Mouse (Mus musculus) intestine, postnatal 0 days (tissue): ENCODE results near the gene Ces2a. TPM values are rescaled to one million over a fixed set of nuclear protein-coding genes. Genes with fewer than 3 reads are reported as not detected.

Experiments
- ATAC-seq: fragments of 200-750 bp; cut with Nextera tagmentation; 2 replicates; pipeline ENCODE4 v1.8.0; 2017; ENCODE audit warnings: mild to moderate bottlenecking, moderate TSS enrichment, moderate library complexity
- H3K27ac ChIP-seq: fragments of 300-500 bp; sonication (generic); 2 replicates; pipeline ENCODE4 v1.5.1; 2014; ENCODE audit warnings: mild to moderate bottlenecking, low read depth, low read length, moderate library complexity
- H3K27me3 ChIP-seq: fragments of 300-500 bp; sonication (generic); replicated peaks from 2 replicates; pipeline ENCODE4 v1.6.1; 2014; ENCODE audit warnings: low read length, mixed read lengths; ENCODE audit not compliant: control insufficient read depth, insufficient read depth
- H3K36me3 ChIP-seq: fragments of 300-500 bp; sonication (generic); 2 replicates; pipeline ENCODE4 v1.6.1; 2014; ENCODE audit warnings: mild to moderate bottlenecking, moderate library complexity; ENCODE audit not compliant: control insufficient read depth, insufficient read depth
- H3K4me1 ChIP-seq: fragments of 300-500 bp; sonication (generic); replicated peaks from 2 replicates; pipeline ENCODE4 v1.6.1; 2014; ENCODE audit warnings: antibody characterized with exemption, low read length, mixed read lengths; ENCODE audit not compliant: control insufficient read depth, insufficient read depth
- H3K4me2 ChIP-seq: fragments of 300-500 bp; sonication (generic); replicated peaks from 2 replicates; pipeline ENCODE4 v1.6.1; 2014; ENCODE audit warnings: low read depth, mild to moderate bottlenecking, moderate library complexity
- H3K4me3 ChIP-seq: fragments of 300-500 bp; sonication (generic); 2 replicates; pipeline ENCODE4 v1.5.1; 2014; ENCODE audit warnings: low read depth, low read length
- H3K9ac ChIP-seq: fragments of 300-500 bp; sonication (generic); 2 replicates; pipeline ENCODE4 v1.6.1; 2014; ENCODE audit warnings: mild to moderate bottlenecking, low read depth, low read length
- H3K9me3 ChIP-seq: fragments of 300-500 bp; sonication (generic); 2 replicates; pipeline ENCODE4 v1.6.1; 2016; ENCODE audit warnings: mixed run types; ENCODE audit not compliant: control insufficient read depth
- CTCF ChIP-seq: sonication (generic); IDR thresholded peaks from 2 replicates; pipeline ENCODE4 v1.5.1; 2016; ENCODE audit warnings: low read depth, mild to moderate bottlenecking, control low read depth, antibody characterized with exemption, moderate library complexity
- WGBS: fragments of 180-500 bp; shearing (Covaris S2); extraction: QIAGEN DNeasy Blood & Tissue Kit; methylation state at CpG from one replicate; pipeline ENCODE4 v1.1.7; 2014; 5-methylcytosine and 5-hydroxymethylcytosine counted together
- microRNA-seq: library from miRNA; unstranded; fragments of <30 nt; microRNA quantifications from one replicate; pipeline ENCODE4, GENCODE M21; 2016
- polyA plus RNA-seq: library from polyadenylated mRNA; unstranded; fragments of >200 nt; fragmentation: Nextera tagmentation; extraction: Ambion mirVana; gene quantifications from 2 replicates; pipeline ENCODE4 v1.2.1, GENCODE M21; 2015

Ces2a gene
- polyA plus RNA-seq, 1 experiment from 2014 or later, result 6.1 TPM

DNA sequence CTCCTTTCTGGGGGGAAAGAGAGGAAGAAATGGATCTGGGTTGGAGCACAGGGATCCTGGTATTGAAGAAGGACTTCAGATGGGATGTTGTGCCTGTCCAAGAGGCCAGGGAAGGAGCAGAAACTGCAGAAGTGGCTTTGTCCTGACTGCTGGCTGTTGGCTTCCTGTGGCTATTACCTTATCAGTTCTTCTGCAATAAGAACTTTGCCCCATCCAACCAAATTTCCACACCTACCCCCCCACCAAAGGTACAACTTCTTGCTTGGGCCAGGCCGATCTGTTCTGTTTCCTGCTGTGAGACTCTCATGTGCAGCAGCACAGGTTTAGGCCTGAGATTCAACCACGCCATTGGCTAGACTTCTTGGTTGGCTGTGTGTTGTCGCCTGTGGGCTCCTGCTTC lies 36.6 kb downstream of the Ces2a start:
- no peaks in the 10 kb centered on the region for H3K4me1 ChIP-seq
- H3K9me3 ChIP-seq, result no peaks in the 10 kb centered on the region
- no peaks in the 10 kb centered on the region for H3K36me3 ChIP-seq
- no peak overlapping the region for H3K9ac ChIP-seq
- H3K4me3 ChIP-seq, result no peak overlapping the region
- H3K4me2 ChIP-seq, result no peak overlapping the region
- no peak for TF ChIP-seq CTCF
- no peaks in the 10 kb centered on the region for H3K27me3 ChIP-seq
- no peak overlapping the region for H3K27ac ChIP-seq
- ATAC-seq, result no peak
- WGBS, result 71% methylated on average over 3 of the region's 3 CpGs

DNA sequence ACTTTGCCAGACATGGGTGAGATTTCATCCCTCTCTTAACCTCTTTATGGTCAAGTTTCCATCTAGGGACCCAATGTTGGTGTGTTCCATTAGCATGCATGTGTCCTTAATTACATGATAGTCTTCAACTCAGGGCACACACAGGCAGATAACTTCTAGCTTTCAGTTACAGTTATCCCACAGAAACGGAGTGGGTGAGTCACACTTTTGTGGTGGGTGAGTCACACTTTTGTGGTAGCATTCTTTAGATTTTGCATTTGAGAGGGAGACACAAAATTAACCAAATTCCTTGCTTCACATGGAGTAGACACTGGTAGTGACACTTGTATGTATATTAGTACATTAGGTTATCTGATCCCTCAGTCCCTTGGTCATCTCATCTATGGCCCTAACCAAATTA lies 53.2 kb downstream of the Ces2a start:
- no peaks in the 10 kb centered on the region for H3K4me1 ChIP-seq
- H3K36me3 ChIP-seq, result no peaks in the 10 kb centered on the region
- ATAC-seq, result no peak
- WGBS, result 61% methylated on average over 1 of the region's 1 CpGs
- TF ChIP-seq CTCF, result no peak
- H3K27ac ChIP-seq, result no peak overlapping the region
- H3K4me2 ChIP-seq, result no peak overlapping the region
- no peak overlapping the region for H3K9ac ChIP-seq
- no peaks in the 10 kb centered on the region for H3K27me3 ChIP-seq
- no peak overlapping the region for H3K4me3 ChIP-seq
- no peaks in the 10 kb centered on the region for H3K9me3 ChIP-seq

DNA sequence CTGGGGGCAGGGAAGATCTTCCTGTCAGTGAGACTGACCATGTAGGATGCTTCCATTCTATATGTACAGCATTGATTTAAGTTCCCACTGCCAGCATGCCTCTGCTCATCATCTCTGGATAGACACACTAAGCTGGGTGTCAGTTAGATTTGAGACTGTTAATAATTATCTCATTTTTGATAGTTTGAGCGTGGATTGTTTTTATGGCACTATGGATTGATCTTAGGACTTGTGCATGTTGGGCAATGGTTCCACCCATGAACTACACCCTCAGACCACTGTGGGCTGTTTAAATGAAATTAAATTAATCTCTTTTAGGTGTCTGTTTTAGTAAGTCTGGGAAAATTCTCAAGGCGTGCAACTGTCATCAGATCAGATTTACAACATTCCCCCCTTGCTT lies 55.1 kb downstream of the Ces2a start:
- no peak overlapping the region for H3K27ac ChIP-seq
- H3K9me3 ChIP-seq, result no peaks in the 10 kb centered on the region
- H3K9ac ChIP-seq, result no peak overlapping the region
- no peak for ATAC-seq
- H3K27me3 ChIP-seq, result no peaks in the 10 kb centered on the region
- no peak overlapping the region for H3K4me2 ChIP-seq
- no peaks in the 10 kb centered on the region for H3K4me1 ChIP-seq
- H3K36me3 ChIP-seq, result no peaks in the 10 kb centered on the region
- 57% methylated on average over 2 of the region's 2 CpGs for WGBS
- H3K4me3 ChIP-seq, result no peak overlapping the region
- no peak for TF ChIP-seq CTCF

DNA sequence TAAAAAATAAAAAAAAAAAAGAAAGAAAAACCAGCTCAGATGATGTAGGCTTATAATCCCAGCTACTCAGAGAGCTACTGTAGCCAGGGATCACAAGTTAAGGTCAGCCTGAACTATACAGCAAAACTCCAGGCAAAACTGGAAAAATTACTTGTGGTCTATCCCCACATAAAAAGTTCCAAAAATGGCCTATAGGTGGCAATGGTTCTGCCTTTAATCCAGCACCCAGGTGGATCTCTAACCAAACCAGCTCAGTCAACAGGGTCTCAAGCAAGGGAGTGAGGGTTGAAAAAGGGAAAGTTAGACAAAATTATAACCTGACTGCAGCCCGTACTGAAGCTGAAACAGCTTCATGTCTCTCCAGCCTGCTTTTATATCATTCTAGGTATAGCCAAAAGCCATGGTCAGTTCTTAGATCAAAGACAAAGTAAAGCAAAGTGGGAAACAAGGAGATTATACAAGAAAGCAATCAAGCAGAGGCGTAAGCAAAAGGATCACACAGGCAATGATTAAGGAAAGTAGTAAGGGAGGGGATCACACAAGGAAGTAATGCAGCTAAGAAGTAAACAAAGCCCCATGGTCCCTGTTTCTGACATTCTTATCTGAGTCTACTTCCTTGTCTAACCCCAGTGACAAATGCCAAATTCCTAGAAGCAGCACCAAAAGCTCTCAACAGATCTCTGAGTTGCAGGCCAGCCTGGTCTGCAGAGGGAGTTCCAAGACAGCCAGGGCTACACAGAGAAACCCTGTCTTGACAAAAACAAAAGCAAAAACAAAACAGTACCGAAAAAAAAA lies 56.3 kb downstream of the Ces2a start:
- H3K4me2 ChIP-seq, result no peak overlapping the region
- no peaks in the 10 kb centered on the region for H3K4me1 ChIP-seq
- no peaks in the 10 kb centered on the region for H3K9me3 ChIP-seq
- H3K9ac ChIP-seq, result no peak overlapping the region
- H3K36me3 ChIP-seq, result no peaks in the 10 kb centered on the region
- TF ChIP-seq CTCF, result peak; percentile 70
- no peak overlapping the region; the same call in 1 of the 2 replicates for H3K27ac ChIP-seq
- 0 out of 2 replicates have a peak, but pooled peaks have one; percentile 31 for ATAC-seq
- H3K4me3 ChIP-seq, result no peak overlapping the region
- no peaks in the 10 kb centered on the region; the same call in 1 of the 2 replicates for H3K27me3 ChIP-seq
- WGBS, result 42% methylated on average over 3 of the region's 3 CpGs

Small RNAs within 50 kb of the gene (microRNA-seq; reads per million reads assigned to microRNA genes)
- not detected for gene Gm44328

Other genes starting within 250 kb of the Ces2a start
- 0.16 TPM in 2 replicates for gene Terb1, start 224.1 kb upstream of the Ces2a start, polyA plus RNA-seq
- 43.8 and 48.6 TPM in 2 replicates for gene Nae1, start 199.4 kb upstream of the Ces2a start, polyA plus RNA-seq
- gene Car7, start 199.3 kb upstream of the Ces2a start, polyA plus RNA-seq, result 0.82 and 1.1 TPM in 2 replicates
- gene Pdp2, start 142.6 kb upstream of the Ces2a start, polyA plus RNA-seq, result 12.2 and 15.2 TPM in 2 replicates
- gene Cdh16, start 109.6 kb upstream of the Ces2a start, polyA plus RNA-seq, result not detected in 2 replicates
- gene Rrad, start 102.7 kb upstream of the Ces2a start, polyA plus RNA-seq, result 5.8 and 6.1 TPM in 2 replicates
- gene Ciao2b, start 92.0 kb upstream of the Ces2a start, polyA plus RNA-seq, result 59.1 and 60.6 TPM in 2 replicates
- 0.52 and 1.2 TPM in 2 replicates for gene Ces2b, start 97.6 kb downstream of the Ces2a start, polyA plus RNA-seq
- gene Ces2c, start 113.1 kb downstream of the Ces2a start, polyA plus RNA-seq, result 6.1 and 7.2 TPM in 2 replicates
- 161 and 172 TPM in 2 replicates for gene Ces2e, start 192.3 kb downstream of the Ces2a start, polyA plus RNA-seq
- not detected in 2 replicates for gene Ces2f, start 213.4 kb downstream of the Ces2a start, polyA plus RNA-seq
- 1.1 and 1.2 TPM in 2 replicates for gene Ces2g, start 227.7 kb downstream of the Ces2a start, polyA plus RNA-seq